In genomic region chr3:117549899-117550298, GRCm38 (mm10) we compare ENCODE assay signal across 35 mouse cellular contexts. TPM values are rescaled to one million over a fixed set of nuclear protein-coding genes. Genes with fewer than 3 reads are reported as not detected.
"Had no signal": no experiment of that assay in that cellular context is flagged by ENCODE, and none has a peak within 500 bp of the region (broad histone marks: within the 10 kb centered on the region; RNA-seq: fewer than 3 reads in every experiment).

No protein-coding gene starts in this region.

- H3K27me3 ChIP-seq: limb, embryonic 12.5 days; limb, embryonic 13.5 days; limb, embryonic 15.5 days; liver, embryonic 12.5 days; liver, embryonic 13.5 days; liver, embryonic 15.5 days; lung, embryonic 15.5 days; megakaryocyte, embryonic 14.5 days; midbrain, embryonic 12.5 days; midbrain, embryonic 13.5 days; midbrain, embryonic 15.5 days; neural tube, embryonic 12.5 days had no signal

- DNase-seq: left cerebral cortex, postnatal 4 days; liver; liver, embryonic 13.5 days; liver, postnatal 0 days; lung, adult 18-20 months; lung, adult 2 months; lung, embryonic 14.5 days; lung, postnatal 10 days; lung, postnatal 14 days; lung, postnatal 36 days; lung, postnatal 4 days; midbrain, embryonic 14.5 days had no signal

- H3K4me3 ChIP-seq: limb, embryonic 10.5 days; limb, embryonic 12.5 days; limb, embryonic 13.5 days; limb, embryonic 15.5 days; liver, embryonic 12.5 days; liver, embryonic 13.5 days; liver, embryonic 15.5 days; lung, embryonic 15.5 days; megakaryocyte, embryonic 14.5 days; midbrain, embryonic 10.5 days; midbrain, embryonic 12.5 days; midbrain, embryonic 13.5 days; midbrain, embryonic 15.5 days; myocyte; neural tube, embryonic 12.5 days had no signal

- H3K36me3 ChIP-seq: limb, embryonic 10.5 days; limb, embryonic 12.5 days; limb, embryonic 13.5 days; limb, embryonic 15.5 days; liver, embryonic 12.5 days; liver, embryonic 13.5 days; liver, embryonic 15.5 days; lung, embryonic 15.5 days; midbrain, embryonic 10.5 days; midbrain, embryonic 12.5 days; midbrain, embryonic 13.5 days; midbrain, embryonic 15.5 days; neural tube, embryonic 12.5 days had no signal

- H3K4me1 ChIP-seq: limb, embryonic 10.5 days; limb, embryonic 12.5 days; limb, embryonic 13.5 days; limb, embryonic 15.5 days; liver, embryonic 12.5 days; liver, embryonic 13.5 days; liver, embryonic 15.5 days; lung, embryonic 15.5 days; megakaryocyte, embryonic 14.5 days; midbrain, embryonic 10.5 days; midbrain, embryonic 12.5 days; midbrain, embryonic 13.5 days; midbrain, embryonic 15.5 days; neural tube, embryonic 12.5 days had no signal

- H3K27ac ChIP-seq: limb, embryonic 10.5 days; limb, embryonic 12.5 days; limb, embryonic 13.5 days; limb, embryonic 15.5 days; liver, embryonic 12.5 days; liver, embryonic 13.5 days; liver, embryonic 14.5 days; liver, embryonic 15.5 days; lung, embryonic 15.5 days; macrophage; midbrain, embryonic 10.5 days; midbrain, embryonic 12.5 days; midbrain, embryonic 13.5 days; midbrain, embryonic 15.5 days; neural tube, embryonic 12.5 days had no signal

- H3K9ac ChIP-seq: limb, embryonic 12.5 days; limb, embryonic 13.5 days; limb, embryonic 15.5 days; liver, embryonic 12.5 days; liver, embryonic 13.5 days; liver, embryonic 14.5 days; liver, embryonic 15.5 days; liver, postnatal 0 days; lung, embryonic 14.5 days; lung, embryonic 15.5 days; midbrain, embryonic 12.5 days; midbrain, embryonic 13.5 days; midbrain, embryonic 15.5 days; neural tube, embryonic 12.5 days had no signal

- H3K9me3 ChIP-seq: limb, embryonic 10.5 days; limb, embryonic 12.5 days; limb, embryonic 13.5 days; limb, embryonic 15.5 days; liver, embryonic 12.5 days; liver, embryonic 13.5 days; liver, embryonic 15.5 days; lung, embryonic 15.5 days; midbrain, embryonic 10.5 days; midbrain, embryonic 12.5 days; midbrain, embryonic 13.5 days; midbrain, embryonic 15.5 days; neural tube, embryonic 12.5 days had no signal

- H3K4me2 ChIP-seq: limb, embryonic 12.5 days; limb, embryonic 13.5 days; limb, embryonic 15.5 days; liver, embryonic 11.5 days; liver, embryonic 12.5 days; liver, embryonic 13.5 days; liver, embryonic 15.5 days; lung, embryonic 14.5 days; lung, embryonic 15.5 days; midbrain, embryonic 11.5 days; midbrain, embryonic 12.5 days; midbrain, embryonic 13.5 days; midbrain, embryonic 15.5 days; neural tube, embryonic 12.5 days had no signal

RNA-seq across cellular contexts. Expression of gene Plppr5, which starts 24.7 kb away (rescaled TPM):
- total RNA-seq: megakaryocyte progenitor cell, adult 5-6 weeks; megakaryocyte, adult 5-6 weeks; megakaryocyte-erythroid progenitor cell, adult 5-6 weeks; monocyte, adult 5-6 weeks had no signal
- polyA plus RNA-seq: limb, embryonic 10.5 days; limb, embryonic 11.5 days; liver, postnatal 0 days; macrophage; midbrain, embryonic 10.5 days; myocyte had no signal
